Mouse (Mus musculus) forebrain, embryonic 16.5 days (tissue): ENCODE results near the gene Twnk. TPM values are rescaled to one million over a fixed set of nuclear protein-coding genes. Genes with fewer than 3 reads are reported as not detected.
"Not testable (repeated sequence)": the region's sequence is repeated elsewhere in the genome, so short reads cannot be mapped to it uniquely, and the experiment has no call there.

Experiments
- ATAC-seq: fragments of 200-750 bp; cut with Nextera tagmentation; 2 replicates; pipeline ENCODE4 v1.8.0; 2017; ENCODE audit warnings: mild to moderate bottlenecking, moderate library complexity
- H3K27ac ChIP-seq: fragments of 300-500 bp; sonication (generic); 2 replicates; pipeline ENCODE4 v1.5.1; 2014; ENCODE audit warnings: low read length, control low read depth
- H3K27me3 ChIP-seq: fragments of 300-500 bp; sonication (generic); replicated peaks from 2 replicates; pipeline ENCODE4 v1.6.1; 2014; ENCODE audit warnings: low read length; ENCODE audit not compliant: control insufficient read depth, insufficient read depth
- H3K36me3 ChIP-seq: fragments of 300-500 bp; sonication (generic); 2 replicates; pipeline ENCODE4 v1.6.1; 2014; ENCODE audit not compliant: control insufficient read depth, insufficient read depth
- H3K4me1 ChIP-seq: fragments of 300-500 bp; sonication (generic); replicated peaks from 2 replicates; pipeline ENCODE4 v1.6.1; 2014; ENCODE audit warnings: low read length; ENCODE audit not compliant: control insufficient read depth, insufficient read depth
- H3K4me2 ChIP-seq: fragments of 300-500 bp; sonication (generic); 2 replicates; pipeline ENCODE4 v1.6.1; 2014; ENCODE audit warnings: mild to moderate bottlenecking, low read length, control low read depth
- H3K4me3 ChIP-seq: fragments of 300-500 bp; sonication (generic); replicated peaks from 2 replicates; pipeline ENCODE4 v1.5.1; 2014; ENCODE audit warnings: mild to moderate bottlenecking, low read length, control low read depth
- H3K9ac ChIP-seq: fragments of 300-500 bp; sonication (generic); replicated peaks from 2 replicates; pipeline ENCODE4 v1.6.1; 2014; ENCODE audit warnings: low read depth, low read length, control low read depth
- H3K9me3 ChIP-seq: fragments of 300-500 bp; sonication (generic); 2 replicates; pipeline ENCODE4 v1.6.1; 2016; ENCODE audit warnings: low read length; ENCODE audit not compliant: control insufficient read depth
- WGBS: fragments of 180-500 bp; shearing (Covaris S2); extraction: QIAGEN DNeasy Blood & Tissue Kit; methylation state at CpG from one replicate; pipeline ENCODE4 v1.1.7; 2014; 5-methylcytosine and 5-hydroxymethylcytosine counted together
- polyA plus RNA-seq: library from polyadenylated mRNA; unstranded; fragments of >200 nt; fragmentation: Nextera tagmentation; extraction: Ambion mirVana; gene quantifications from 2 replicates; pipeline ENCODE4 v1.2.1, GENCODE M21; 2015

Gene Twnk
- polyA plus RNA-seq, 1 experiment from 2014 or later: 24.6 TPM

GRCm38 (mm10) chr19:45038198-45038597, 32.7 kb downstream of the Twnk start:
- not testable (repeated sequence) for H3K9ac ChIP-seq, H3K4me1 ChIP-seq, H3K27me3 ChIP-seq, H3K4me3 ChIP-seq, ATAC-seq, H3K36me3 ChIP-seq, H3K9me3 ChIP-seq, H3K27ac ChIP-seq, H3K4me2 ChIP-seq
- WGBS: 93% methylated on average over 7 of the region's 7 CpGs

DNA sequence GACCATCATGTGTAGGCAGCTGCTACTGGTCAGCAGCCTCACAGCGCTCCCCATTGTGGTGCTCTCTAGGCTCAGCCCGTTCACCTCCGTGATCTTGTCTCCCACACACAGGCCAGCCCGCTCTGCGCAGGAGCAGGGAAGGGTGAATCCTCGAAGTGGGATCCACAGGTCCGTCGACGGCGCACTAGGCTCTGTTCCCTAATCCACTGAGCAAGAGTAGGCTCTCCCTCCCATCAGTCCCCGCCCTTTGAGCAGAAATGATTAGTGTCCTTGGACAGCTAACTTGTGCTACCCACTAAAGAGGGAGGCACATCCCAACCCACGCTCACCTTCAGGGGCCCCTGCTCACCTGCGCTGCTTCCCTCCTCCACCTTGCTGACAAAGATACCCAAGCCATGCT, 34.8 kb downstream of the Twnk start:
- no peak overlapping the region for H3K27ac ChIP-seq
- H3K9ac ChIP-seq: no peak overlapping the region
- ATAC-seq: no peak
- no peaks in the 10 kb centered on the region for H3K27me3 ChIP-seq
- no peak overlapping the region for H3K4me3 ChIP-seq
- WGBS: 62% methylated on average over 13 of the region's 13 CpGs
- H3K9me3 ChIP-seq: no peaks in the 10 kb centered on the region
- no peaks in the 10 kb centered on the region for H3K4me1 ChIP-seq
- H3K36me3 ChIP-seq: no peaks in the 10 kb centered on the region
- no peak overlapping the region for H3K4me2 ChIP-seq

- 68% methylated on average over 11 of the region's 11 CpGs for WGBS
- Histone ChIP-seq H3K4me2 (no peak overlapping the region), H3K27ac (no peak overlapping the region), H3K9me3 (no peaks in the 10 kb centered on the region), H3K9ac (no peak overlapping the region), H3K36me3 (no peaks in the 10 kb centered on the region), H3K4me3 (no peak overlapping the region), H3K27me3 (no peaks in the 10 kb centered on the region), H3K4me1 (peaks cover 28% of the 10 kb centered on the region)
- ATAC-seq: no peak
Measured at GRCm38 (mm10) chr19:45044389-45044927, 39.0 kb downstream of the Twnk start.

DNA sequence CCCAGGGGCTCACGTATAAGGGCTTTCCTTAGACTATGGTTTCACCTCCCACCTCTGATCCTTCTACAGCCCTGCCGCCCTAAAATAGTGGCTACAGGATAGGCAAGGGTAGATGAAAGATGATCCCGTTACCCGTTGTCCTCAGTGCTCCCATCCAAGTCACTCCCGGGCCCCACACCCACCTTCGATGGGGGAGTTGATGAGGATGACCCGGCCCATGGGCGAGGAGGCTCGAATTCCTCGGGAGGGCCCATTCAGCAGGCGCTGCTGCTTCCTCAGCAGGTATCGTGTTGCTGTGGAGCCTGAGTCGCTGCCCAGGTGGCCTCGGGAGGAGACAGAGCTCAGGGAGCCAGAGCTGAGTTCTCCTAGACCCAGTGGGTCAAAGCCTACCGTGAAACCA, 39.8 kb downstream of the Twnk start:
- Histone ChIP-seq H3K4me2 (no peak overlapping the region), H3K36me3 (no peaks in the 10 kb centered on the region), H3K4me1 (peaks cover 34% of the 10 kb centered on the region), H3K27me3 (no peaks in the 10 kb centered on the region), H3K4me3 (no peak overlapping the region), H3K9ac (no peak overlapping the region), H3K9me3 (no peaks in the 10 kb centered on the region), H3K27ac (no peak overlapping the region)
- no peak for ATAC-seq
- 52% methylated on average over 15 of the region's 15 CpGs for WGBS

DNA sequence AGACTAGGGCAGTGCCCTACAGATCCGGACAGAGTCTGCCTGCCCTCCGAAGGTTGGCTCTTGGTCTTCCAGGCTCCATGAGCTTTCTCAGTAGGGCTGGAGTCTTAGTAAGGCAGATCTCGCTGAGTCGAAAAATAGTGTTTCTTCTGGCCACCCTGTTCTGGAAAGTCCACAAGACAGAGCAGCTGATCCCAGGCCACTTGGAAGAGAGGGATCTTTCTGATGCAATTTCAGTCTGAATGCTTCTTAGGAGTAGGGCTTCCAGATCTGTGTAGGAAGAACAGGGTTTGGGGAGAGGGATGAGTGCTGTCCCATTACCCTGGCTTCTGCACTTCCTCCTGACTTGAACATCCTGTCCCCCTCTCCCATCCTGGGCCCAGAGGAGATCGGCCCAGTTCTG, 40.2 kb downstream of the Twnk start, which contains the start of gene Pdzd7:
Gene Pdzd7 (minus strand): TSS at position 67 of the 400 bp plus-strand sequence.
- peaks cover 1% of the 10 kb centered on the region; the same call in 1 of the 2 replicates for H3K36me3 ChIP-seq
- H3K27me3 ChIP-seq: no peaks in the 10 kb centered on the region
- H3K4me1 ChIP-seq: peaks cover 37% of the 10 kb centered on the region
- 83% methylated on average over 5 of the region's 5 CpGs for WGBS
- H3K9ac ChIP-seq: peak within 1 kb of the TSS; percentile 49
- peak within 1 kb of the TSS; percentile 79 for H3K4me2 ChIP-seq
- H3K27ac ChIP-seq: peak within 1 kb of the TSS; percentile 10; the same call in 1 of the 2 replicates
- no peaks in the 10 kb centered on the region for H3K9me3 ChIP-seq
- H3K4me3 ChIP-seq: peak within 1 kb of the TSS; percentile 44
- ATAC-seq: no peak

DNA sequence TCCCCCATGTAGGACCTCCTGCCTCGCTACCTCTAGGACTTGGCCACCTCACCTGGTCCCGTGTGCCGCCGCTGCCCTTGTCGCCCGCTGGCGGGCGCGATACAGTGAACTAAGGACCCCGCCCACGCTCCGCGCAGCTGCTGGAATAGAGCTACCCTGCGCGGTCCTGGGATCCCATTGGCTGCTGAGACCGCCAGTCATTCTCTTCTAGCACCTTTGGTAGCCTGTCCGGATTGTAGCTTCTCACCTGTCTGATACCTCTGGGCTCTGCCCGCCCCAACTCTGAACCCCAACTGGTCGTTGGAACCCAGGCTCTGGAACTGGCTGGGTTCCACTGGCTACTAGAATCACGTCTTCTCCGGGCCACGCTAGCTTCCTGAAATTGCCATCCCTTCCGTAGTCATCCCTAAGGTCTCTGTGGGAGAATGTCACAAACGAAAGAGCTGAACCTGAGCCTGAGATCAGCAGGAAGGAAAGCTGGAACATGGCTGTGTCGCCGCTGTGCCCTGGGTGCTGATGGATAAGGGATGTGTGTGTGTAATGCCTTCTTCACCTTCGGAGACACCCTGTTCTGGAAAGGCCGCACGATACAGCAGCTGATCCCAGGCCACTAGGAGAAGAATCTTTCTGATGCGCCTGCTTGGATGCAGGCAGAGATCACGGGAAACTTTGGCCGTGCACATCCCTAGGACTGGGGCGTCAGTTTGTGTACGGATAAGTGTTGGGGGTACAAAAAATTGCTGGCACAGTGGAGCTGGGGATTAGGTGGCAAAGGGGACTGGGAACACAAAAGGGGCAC, 41.3 kb downstream of the Twnk start:
- Histone ChIP-seq H3K27ac (peak overlapping the region; percentile 87), H3K9ac (peak overlapping the region; percentile 49), H3K4me2 (peak overlapping the region; percentile 79), H3K36me3 (peaks cover 4% of the 10 kb centered on the region; the same call in 1 of the 2 replicates), H3K4me1 (peaks cover 39% of the 10 kb centered on the region), H3K4me3 (peak overlapping the region; percentile 44), H3K9me3 (no peaks in the 10 kb centered on the region), H3K27me3 (no peaks in the 10 kb centered on the region)
- WGBS: 1% methylated on average over 34 of the region's 34 CpGs
- ATAC-seq: peak; percentile 53

DNA sequence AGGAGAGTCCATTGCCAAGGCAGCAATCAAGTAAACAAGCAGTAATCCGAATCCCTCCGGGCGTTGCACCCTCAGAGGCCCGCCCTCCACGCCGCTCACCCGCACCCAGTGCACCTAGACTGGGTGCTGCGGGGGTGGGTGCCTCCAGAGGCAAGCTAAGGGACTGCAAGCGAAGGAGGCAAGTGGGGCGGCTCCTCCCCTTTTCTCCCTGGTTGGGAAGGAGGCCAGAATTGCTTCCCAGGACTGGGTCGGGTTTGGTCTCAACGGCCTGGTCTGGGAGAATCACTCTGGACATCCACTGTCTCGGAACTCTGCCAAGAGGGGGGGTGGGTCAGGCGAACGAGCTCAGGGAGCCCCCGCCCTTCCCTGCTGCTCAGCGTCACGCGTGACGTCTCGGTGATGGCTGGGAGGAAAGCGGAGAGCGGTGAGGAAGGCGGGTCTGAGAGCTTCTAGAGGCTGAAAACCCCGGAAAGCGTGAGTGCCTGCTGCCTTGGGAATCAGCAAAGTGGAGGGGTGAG, 42.0 kb downstream of the Twnk start, which contains the start of gene Sfxn3:
Gene Sfxn3 (plus strand): TSS at position 87 of the 518 bp plus-strand sequence.
- Histone ChIP-seq H3K9me3 (no peaks in the 10 kb centered on the region), H3K36me3 (peaks cover 8% of the 10 kb centered on the region; the same call in 1 of the 2 replicates), H3K9ac (peak within 1 kb of the TSS; percentile 49), H3K4me3 (peak within 1 kb of the TSS; percentile 44), H3K4me2 (peak within 1 kb of the TSS; percentile 79), H3K4me1 (peaks cover 39% of the 10 kb centered on the region), H3K27ac (peak within 1 kb of the TSS; percentile 87), H3K27me3 (no peaks in the 10 kb centered on the region)
- peak; percentile 87 for ATAC-seq
- WGBS: under 1% methylated on average over 26 of the region's 26 CpGs

DNA sequence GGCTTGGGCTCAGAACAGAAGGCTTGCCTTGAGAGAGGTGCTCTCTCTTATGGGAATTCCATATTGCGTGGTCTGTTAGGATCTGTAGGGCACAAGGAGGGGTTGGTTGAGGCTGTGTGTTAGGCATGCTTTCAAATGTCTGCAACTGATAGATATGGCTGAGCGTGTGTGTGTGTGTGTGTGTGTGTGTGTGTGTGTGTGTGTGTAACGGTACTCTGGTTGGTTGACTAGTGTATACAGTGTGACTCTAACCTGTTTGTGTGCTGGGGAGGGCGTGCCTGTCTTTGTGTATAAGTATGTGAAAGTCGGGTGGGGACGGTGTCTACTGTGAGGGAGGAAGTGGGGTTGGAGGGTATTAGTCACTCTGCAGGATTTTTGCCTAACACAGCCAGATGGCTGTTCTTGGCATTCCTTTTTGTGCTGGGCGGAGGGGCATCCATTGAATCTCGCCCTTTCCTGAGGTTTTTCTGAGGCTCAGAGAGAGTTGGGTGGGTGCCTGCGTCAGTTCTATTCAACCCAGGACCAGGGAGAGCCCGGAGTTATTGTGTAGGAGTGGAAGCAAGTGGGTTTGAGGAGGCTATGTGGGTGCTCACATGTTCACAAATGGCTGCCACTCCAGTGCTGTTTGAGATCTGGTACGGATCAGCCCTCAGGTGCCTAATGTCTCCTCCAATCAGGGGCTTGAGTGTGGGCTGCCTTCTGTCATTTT, 42.6 kb downstream of the Twnk start:
- peak; percentile 65 for ATAC-seq
- 18% methylated on average over 11 of the region's 11 CpGs for WGBS
- peak overlapping the region; percentile 79 for H3K4me2 ChIP-seq

More for the DNA sequence above, 42.6 kb downstream of the Twnk start:
- Histone ChIP-seq H3K4me1 (peaks cover 39% of the 10 kb centered on the region), H3K9ac (peak overlapping the region; percentile 49), H3K4me3 (peak overlapping the region; percentile 44), H3K27me3 (no peaks in the 10 kb centered on the region), H3K9me3 (no peaks in the 10 kb centered on the region), H3K27ac (peak overlapping the region; percentile 87), H3K36me3 (peaks cover 10% of the 10 kb centered on the region; the same call in 1 of the 2 replicates)
